ENCODE assay signal across 10 mouse cellular contexts in genomic region chr5:123746253-123746652, GRCm38 (mm10). TPM values are rescaled to one million over a fixed set of nuclear protein-coding genes. Genes with fewer than 3 reads are reported as not detected.
DNase-seq lines count a peak whose midpoint lies in the region; ATAC-seq and TF ChIP-seq lines count a peak whose summit lies in the region.
"Had no signal": no experiment of that assay in that cellular context is flagged by ENCODE, and none has a peak within 500 bp of the region (broad histone marks: within the 10 kb centered on the region; RNA-seq: fewer than 3 reads in every experiment).

No protein-coding gene starts in this region.

- no peaks in the 10 kb centered on the region for H3K9me3 ChIP-seq in kidney, postnatal 0 days (replicated peaks; ENCODE audit: low read length)
- no peaks in the 10 kb centered on the region for H3K9me3 ChIP-seq in embryonic facial prominence, embryonic 10.5 days
- no peaks in the 10 kb centered on the region for H3K9me3 ChIP-seq in intestine, embryonic 14.5 days (ENCODE audit: control insufficient read depth, low read length)
- H3K9me3 ChIP-seq in neural tube, embryonic 13.5 days, result no peaks in the 10 kb centered on the region

- no peak for TF ChIP-seq CTCF in kidney, postnatal 0 days (IDR thresholded peaks at IDR 0.05; ENCODE audit: low read depth)

- H3K36me3 ChIP-seq in kidney, postnatal 0 days (ENCODE audit: insufficient read depth, low read length), result peaks cover 23% of the 10 kb centered on the region
- H3K36me3 ChIP-seq in embryonic facial prominence, embryonic 10.5 days (replicated peaks), result peaks cover 54% of the 10 kb centered on the region
- peaks cover 51% of the 10 kb centered on the region for H3K36me3 ChIP-seq in intestine, embryonic 14.5 days (ENCODE audit: control insufficient read depth, insufficient read depth, low read length)
- H3K36me3 ChIP-seq in neural tube, embryonic 13.5 days, result peaks cover 28% of the 10 kb centered on the region

- H3K27me3 ChIP-seq in kidney, postnatal 0 days (ENCODE audit: insufficient read depth, low read length), result no peaks in the 10 kb centered on the region
- H3K27me3 ChIP-seq in embryonic facial prominence, embryonic 10.5 days (replicated peaks; ENCODE audit: low read depth, poor library complexity, severe bottlenecking), result no peaks in the 10 kb centered on the region
- no peaks in the 10 kb centered on the region for H3K27me3 ChIP-seq in intestine, embryonic 14.5 days (replicated peaks; ENCODE audit: control insufficient read depth, insufficient read depth, low read length)
- H3K27me3 ChIP-seq in neural tube, embryonic 13.5 days, result no peaks in the 10 kb centered on the region

- peaks cover 12% of the 10 kb centered on the region for H3K4me1 ChIP-seq in kidney, postnatal 0 days (replicated peaks; ENCODE audit: insufficient read depth, low read length)
- H3K4me1 ChIP-seq in embryonic facial prominence, embryonic 10.5 days, result peaks cover 23% of the 10 kb centered on the region
- H3K4me1 ChIP-seq in intestine, embryonic 14.5 days (replicated peaks; ENCODE audit: control insufficient read depth, insufficient read depth, low read length), result peaks cover 26% of the 10 kb centered on the region
- peaks cover 37% of the 10 kb centered on the region for H3K4me1 ChIP-seq in neural tube, embryonic 13.5 days (replicated peaks)

- no peak for DNase-seq in kidney, postnatal 0 days (ENCODE audit: low spot score)
- DNase-seq in kidney, adult 18-20 months, result no peak
- DNase-seq in embryonic facial prominence, embryonic 10.5 days (ENCODE audit: low spot score), result no peak
- DNase-seq in intestine, embryonic 14.5 days (ENCODE audit: low spot score), result no peak
- DNase-seq in embryo, embryonic 10.5 days (ENCODE audit: low spot score), result no peak
- no peak for DNase-seq in right cerebral cortex, adult 2 months (ENCODE audit: low spot score in 2 of 2)
- DNase-seq in testis, postnatal 10 days (ENCODE audit: low spot score), result no peak
- DNase-seq: kidney, postnatal 4 days; right cerebral cortex, postnatal 4 days had no signal

- ATAC-seq in kidney, postnatal 0 days (replicated peaks; ENCODE audit: low FRiP score, low read depth), result no peak
- no peak for ATAC-seq in intestine, embryonic 14.5 days (replicated peaks; ENCODE audit: low FRiP score, low TSS enrichment, low read depth)
- ATAC-seq in neural tube, embryonic 13.5 days (ENCODE audit: low read depth), result no peak

- H3K27ac ChIP-seq in kidney, postnatal 0 days, result no peak overlapping the region
- H3K27ac ChIP-seq in embryonic facial prominence, embryonic 10.5 days (replicated peaks), result no peak overlapping the region
- H3K27ac ChIP-seq in intestine, embryonic 14.5 days (ENCODE audit: low read depth), result no peak overlapping the region
- H3K27ac ChIP-seq in neural tube, embryonic 13.5 days (replicated peaks), result no peak overlapping the region

- no peak overlapping the region for H3K9ac ChIP-seq in kidney, postnatal 0 days (ENCODE audit: low read depth, low read length)
- H3K9ac ChIP-seq in intestine, embryonic 14.5 days (ENCODE audit: low read length), result 0 out of 2 replicates have a peak overlapping the region, but pooled peaks have one; percentile 91
- H3K9ac ChIP-seq in neural tube, embryonic 13.5 days, result peak overlapping the region; percentile 89

- H3K4me2 ChIP-seq in kidney, postnatal 0 days (ENCODE audit: low read length), result peak overlapping the region; percentile 81
- peak overlapping the region; percentile 88 for H3K4me2 ChIP-seq in intestine, embryonic 14.5 days (ENCODE audit: low read length)
- H3K4me2 ChIP-seq in neural tube, embryonic 13.5 days, result peak overlapping the region; percentile 86

- H3K4me3 ChIP-seq in kidney, postnatal 0 days (replicated peaks; ENCODE audit: low read depth, low read length), result no peak overlapping the region; the same call in 1 of the 2 replicates
- peak overlapping the region; percentile 86 for H3K4me3 ChIP-seq in embryonic facial prominence, embryonic 10.5 days
- peak overlapping the region; percentile 95; the same call in 1 of the 2 replicates for H3K4me3 ChIP-seq in intestine, embryonic 14.5 days (ENCODE audit: low read depth, low read length)
- peak overlapping the region; percentile 86 for H3K4me3 ChIP-seq in neural tube, embryonic 13.5 days

RNA-seq across cellular contexts. Expression of gene Rsrc2, which starts 3.0 kb away (rescaled TPM):
- 117 and 120 TPM in 2 replicates for polyA plus RNA-seq in kidney, postnatal 0 days (2015; fragmentation: Nextera tagmentation; extraction: Ambion mirVana)
- 142 and 144 TPM in 2 replicates for polyA plus RNA-seq in embryonic facial prominence, embryonic 10.5 days (2016; fragmentation: Nextera tagmentation; extraction: Ambion mirVana)
- polyA plus RNA-seq in intestine, embryonic 14.5 days (2014; fragmentation: Nextera tagmentation; extraction: Ambion mirVana), result 104 and 120 TPM in 2 replicates
- 153 and 168 TPM in 2 replicates for polyA plus RNA-seq in neural tube, embryonic 13.5 days (2015; fragmentation: Nextera tagmentation; extraction: Ambion mirVana)

RNA-seq across cellular contexts. Expression of gene Kntc1, which starts 3.3 kb away (rescaled TPM):
- 9.4 and 10.7 TPM in 2 replicates for polyA plus RNA-seq in kidney, postnatal 0 days (2015; fragmentation: Nextera tagmentation; extraction: Ambion mirVana)
- 45.3 and 46.4 TPM in 2 replicates for polyA plus RNA-seq in embryonic facial prominence, embryonic 10.5 days (2016; fragmentation: Nextera tagmentation; extraction: Ambion mirVana)
- 35.2 and 35.9 TPM in 2 replicates for polyA plus RNA-seq in intestine, embryonic 14.5 days (2014; fragmentation: Nextera tagmentation; extraction: Ambion mirVana)
- 4.4 and 4.6 TPM in 2 replicates for polyA plus RNA-seq in neural tube, embryonic 13.5 days (2015; fragmentation: Nextera tagmentation; extraction: Ambion mirVana)

RNA-seq across cellular contexts. Expression of gene Zcchc8, which starts 25.4 kb away (rescaled TPM):
- polyA plus RNA-seq in kidney, postnatal 0 days (2015; fragmentation: Nextera tagmentation; extraction: Ambion mirVana), result 59.1 and 63.8 TPM in 2 replicates
- 86.3 and 93.8 TPM in 2 replicates for polyA plus RNA-seq in embryonic facial prominence, embryonic 10.5 days (2016; fragmentation: Nextera tagmentation; extraction: Ambion mirVana)
- polyA plus RNA-seq in intestine, embryonic 14.5 days (2014; fragmentation: Nextera tagmentation; extraction: Ambion mirVana), result 74.3 and 83.2 TPM in 2 replicates
- polyA plus RNA-seq in neural tube, embryonic 13.5 days (2015; fragmentation: Nextera tagmentation; extraction: Ambion mirVana), result 71.8 and 72.0 TPM in 2 replicates
